Mouse (Mus musculus) small intestine, adult 2 months (tissue): ENCODE results near the gene Npr1. TPM values are rescaled to one million over a fixed set of nuclear protein-coding genes. Genes with fewer than 3 reads are reported as not detected.

Experiments
- H3K27ac ChIP-seq: fragments of 200-500 bp; 2 replicates; pipeline ENCODE4 v1.5.1; 2012; ENCODE audit warnings: low read depth, low read length, control low read depth, inconsistent platforms; ENCODE audit not compliant: insufficient read depth
- H3K27me3 ChIP-seq: fragments of 200-500 bp; 2 replicates; pipeline ENCODE4 v1.6.1; 2012; ENCODE audit warnings: mild to moderate bottlenecking, moderate library complexity, low read length, inconsistent platforms; ENCODE audit not compliant: control insufficient read depth, insufficient read depth
- H3K36me3 ChIP-seq: fragments of 200-500 bp; 2 replicates; pipeline ENCODE4 v1.6.1; 2012; ENCODE audit warnings: mild to moderate bottlenecking, low read length, control low read depth, inconsistent platforms; ENCODE audit not compliant: control insufficient read depth, insufficient read depth
- H3K4me1 ChIP-seq: fragments of 200-500 bp; 2 replicates; pipeline ENCODE4 v1.6.1; 2012; ENCODE audit warnings: low read length, inconsistent platforms, mixed read lengths; ENCODE audit not compliant: control insufficient read depth, insufficient read depth, insufficient read length
- H3K4me3 ChIP-seq: fragments of 200-500 bp; 2 replicates; pipeline ENCODE4 v1.5.1; 2012; ENCODE audit warnings: low read depth, mild to moderate bottlenecking, control low read depth, inconsistent platforms, low read length, moderate library complexity
- CTCF ChIP-seq: fragments of 200-500 bp; IDR thresholded peaks from 2 replicates; pipeline ENCODE4 v1.5.1; 2012; ENCODE audit warnings: low read depth, mild to moderate bottlenecking, control low read depth, inconsistent platforms, low read length, moderate library complexity, mixed read lengths; ENCODE audit not compliant: insufficient replicate concordance, insufficient read length; ENCODE audit errors: extremely low read depth
- POLR2A ChIP-seq: fragments of 200-500 bp; IDR thresholded peaks from 2 replicates; pipeline ENCODE4 v1.6.1; 2012; ENCODE audit warnings: low read depth, mild to moderate bottlenecking, control low read depth, inconsistent platforms, low read length, moderate library complexity
- WGBS: fragments of 180-500 bp; shearing (Covaris S2); methylation state at CpG from one replicate; pipeline ENCODE4 v1.1.7; 2018; 5-methylcytosine and 5-hydroxymethylcytosine counted together
- polyA plus RNA-seq: library from polyadenylated mRNA; depleted of rRNA; stranded (reverse); fragments of >200 nt; gene quantifications from 2 replicates; pipeline ENCODE4 v1.2.3, GENCODE M21; 2012

The Npr1 gene
- polyA plus RNA-seq, 1 experiment: 5.9 TPM

DNA sequence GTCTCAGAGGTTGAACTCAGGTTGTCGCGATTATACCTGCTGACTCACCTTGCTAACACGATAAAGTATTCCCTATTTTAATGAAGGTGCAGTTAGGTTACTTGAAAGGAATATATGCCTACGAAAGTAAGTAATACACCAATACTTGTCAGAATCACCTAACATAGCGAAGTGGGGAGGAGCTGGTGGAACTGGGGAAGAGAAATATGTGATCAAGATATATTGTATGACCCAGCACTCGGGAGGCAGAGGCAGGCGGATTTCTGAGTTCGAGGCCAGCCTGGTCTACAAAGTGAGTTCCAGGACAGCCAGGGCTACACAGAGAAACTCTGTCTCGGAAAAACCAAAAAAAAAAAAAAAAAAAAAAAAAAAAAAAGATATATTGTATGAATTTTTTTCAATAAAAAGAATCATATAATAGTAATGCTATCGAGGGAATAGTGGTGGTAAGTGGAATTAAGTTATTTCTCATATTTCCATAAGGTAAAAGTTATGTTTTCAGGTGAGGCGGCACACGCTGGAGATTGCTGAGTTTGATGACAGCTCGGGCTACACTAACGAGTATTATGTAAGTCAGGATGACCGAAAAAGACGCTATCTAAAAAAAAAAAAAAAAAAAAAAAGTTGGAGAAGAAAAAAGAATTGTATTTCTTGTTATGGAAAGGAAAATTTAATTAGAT lies 9.6 kb upstream of the Npr1 start:
- 20% methylated on average over 16 of the region's 16 CpGs for WGBS

DNA sequence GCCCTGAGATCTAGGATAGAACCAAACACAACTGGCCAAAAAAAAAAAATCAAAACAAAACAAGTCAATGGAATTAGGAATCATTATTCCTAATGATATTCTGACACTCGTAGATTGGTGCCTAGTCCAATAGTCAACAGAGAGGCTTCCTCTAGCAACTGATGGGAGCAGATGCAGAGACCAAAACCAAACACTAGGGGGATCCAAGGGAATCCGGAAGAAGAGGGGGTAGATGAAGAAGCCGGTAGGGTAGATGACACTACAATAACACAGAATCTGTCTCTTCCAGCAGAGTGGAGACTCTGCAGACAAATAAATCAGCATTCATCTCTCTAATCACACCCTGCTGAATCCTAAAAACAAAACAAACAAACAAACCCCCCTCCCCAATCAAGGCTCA lies 6.5 kb upstream of the Npr1 start:
- no peak overlapping the region for H3K27ac ChIP-seq
- TF ChIP-seq POLR2A: no peak
- no peak for TF ChIP-seq CTCF
- H3K27me3 ChIP-seq: no peaks in the 10 kb centered on the region
- H3K4me3 ChIP-seq: no peak overlapping the region
- H3K4me1 ChIP-seq: peaks cover 2% of the 10 kb centered on the region
- 3% methylated on average over 3 of the region's 3 CpGs for WGBS
- no peaks in the 10 kb centered on the region for H3K36me3 ChIP-seq

More for the DNA sequence above, 9.6 kb upstream of the Npr1 start:
- Histone ChIP-seq H3K36me3 (no peaks in the 10 kb centered on the region), H3K27me3 (no peaks in the 10 kb centered on the region), H3K27ac (no peak overlapping the region), H3K4me3 (no peak overlapping the region), H3K4me1 (peaks cover 2% of the 10 kb centered on the region)
- TF ChIP-seq POLR2A (no peak), CTCF (no peak)

DNA sequence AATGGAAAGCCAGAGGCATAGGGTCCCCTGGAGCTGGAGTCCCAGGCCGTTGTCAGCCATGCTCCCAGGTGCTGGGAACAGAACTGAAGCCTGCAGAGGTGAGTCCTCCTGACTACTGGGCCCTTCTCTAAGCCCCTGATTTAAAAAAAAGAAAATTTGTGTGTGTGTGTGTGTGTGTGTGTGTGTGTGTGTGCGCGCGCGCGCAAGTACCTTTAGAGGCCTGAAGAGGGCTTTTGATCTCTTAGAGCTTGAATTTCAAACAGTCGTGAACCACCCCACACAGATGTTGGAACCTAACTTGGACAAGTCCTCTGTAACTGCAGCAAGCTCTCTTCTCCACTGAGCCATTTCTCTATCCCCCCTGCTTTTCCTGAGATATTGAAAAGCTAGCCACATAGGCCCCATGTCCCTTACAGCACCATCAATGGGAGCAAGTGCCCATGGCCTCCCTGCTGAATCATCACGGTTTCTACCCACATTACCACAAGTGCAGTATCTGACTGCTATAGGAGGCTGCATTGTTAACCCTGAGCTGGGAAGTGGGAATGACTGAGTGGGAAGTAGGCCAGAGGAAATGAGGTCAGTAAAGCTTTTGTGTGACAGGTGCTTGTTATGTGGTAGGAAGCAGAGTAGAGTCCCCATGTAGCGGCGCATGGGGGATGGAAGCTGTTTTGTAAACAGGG lies 2.1 kb upstream of the Npr1 start:
- TF ChIP-seq CTCF (no peak), POLR2A (no peak)
- Histone ChIP-seq H3K4me3 (no peak overlapping the region), H3K36me3 (no peaks in the 10 kb centered on the region), H3K27me3 (peaks cover 18% of the 10 kb centered on the region), H3K4me1 (no peaks in the 10 kb centered on the region), H3K27ac (no peak overlapping the region)
- 98% methylated on average over 10 of the region's 10 CpGs for WGBS

- Histone ChIP-seq H3K4me3 (peak overlapping the region; percentile 63), H3K27ac (no peak overlapping the region), H3K27me3 (peaks cover 18% of the 10 kb centered on the region), H3K36me3 (no peaks in the 10 kb centered on the region), H3K4me1 (no peaks in the 10 kb centered on the region)
- under 1% methylated on average over 15 of the region's 15 CpGs for WGBS
- TF ChIP-seq CTCF (peak; percentile 66; the same call in 1 of the 2 replicates), POLR2A (no peak)
Measured at GRCm38 (mm10) chr3:90466311-90466766, 673 bp upstream of the Npr1 start.

DNA sequence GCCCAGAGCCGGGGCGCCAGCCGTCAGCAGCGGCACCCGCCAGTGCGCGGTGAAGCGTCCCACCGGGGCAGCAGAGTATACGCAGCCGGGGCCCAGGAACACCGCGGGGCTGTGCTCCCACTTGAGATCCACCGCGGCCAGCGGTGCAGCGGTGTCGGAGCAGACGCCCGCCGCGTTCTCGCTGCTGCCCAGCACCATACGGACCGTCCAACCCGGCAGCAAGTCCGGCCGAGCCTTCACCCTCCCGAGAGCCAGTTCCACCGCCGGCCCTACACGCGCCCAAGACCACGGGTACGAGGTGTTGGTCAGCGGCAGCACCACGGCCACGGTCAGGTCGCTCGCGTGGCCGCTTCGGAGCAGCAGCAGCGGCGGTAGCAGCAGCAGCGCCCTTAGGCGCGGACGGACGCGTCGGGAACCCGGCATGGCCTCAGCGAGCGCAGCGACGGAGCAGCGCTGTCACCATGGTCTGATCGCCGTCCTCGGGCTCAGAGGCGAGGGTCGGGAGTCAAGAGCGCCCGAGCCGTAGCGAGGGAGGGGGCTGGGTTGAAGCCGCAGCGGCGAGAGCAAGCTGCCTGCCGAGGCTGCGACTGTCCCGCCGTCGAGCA lies 483 bp downstream of the Npr1 start:
- TF ChIP-seq CTCF (no peak), POLR2A (no peak)
- H3K4me1 ChIP-seq: no peaks in the 10 kb centered on the region
- peaks cover 18% of the 10 kb centered on the region for H3K27me3 ChIP-seq
- H3K4me3 ChIP-seq: peak overlapping the region; percentile 63
- WGBS: 3% methylated on average over 75 of the region's 75 CpGs
- H3K27ac ChIP-seq: no peak overlapping the region
- no peaks in the 10 kb centered on the region for H3K36me3 ChIP-seq

DNA sequence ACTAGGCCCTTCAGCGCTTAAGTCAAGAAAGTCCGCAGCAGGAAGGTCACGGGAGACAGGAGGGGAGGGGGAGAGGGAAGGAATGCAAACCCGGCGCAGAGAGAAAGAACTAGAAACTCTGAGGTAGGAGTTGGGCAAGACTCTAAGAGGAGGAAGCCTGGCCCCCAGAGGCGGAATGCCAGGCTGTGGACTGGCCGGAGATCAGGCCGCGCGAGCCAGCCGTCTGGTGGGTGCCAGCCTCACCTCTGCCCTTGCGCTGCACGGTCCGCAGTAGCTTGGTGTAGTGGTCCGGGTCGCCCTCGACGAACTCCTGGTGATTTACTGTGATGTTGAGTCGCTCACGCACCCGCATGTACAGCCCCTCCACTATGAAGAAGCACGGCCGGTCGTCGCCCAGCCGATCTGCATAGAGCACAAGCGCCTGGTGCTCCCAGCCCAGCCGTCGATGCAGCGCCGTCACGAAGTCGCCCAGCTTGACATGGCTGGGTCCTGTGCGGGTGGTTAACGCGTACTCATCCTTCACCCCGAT lies 1.1 kb downstream of the Npr1 start:
- TF ChIP-seq CTCF: no peak
- TF ChIP-seq POLR2A: no peak
- H3K27ac ChIP-seq: no peak overlapping the region
- H3K4me3 ChIP-seq: peak overlapping the region; percentile 63
- no peaks in the 10 kb centered on the region for H3K36me3 ChIP-seq
- peaks cover 18% of the 10 kb centered on the region for H3K27me3 ChIP-seq
- 43% methylated on average over 37 of the region's 37 CpGs for WGBS
- H3K4me1 ChIP-seq: no peaks in the 10 kb centered on the region

- Histone ChIP-seq H3K36me3 (no peaks in the 10 kb centered on the region), H3K27me3 (peaks cover 18% of the 10 kb centered on the region), H3K27ac (no peak overlapping the region), H3K4me1 (no peaks in the 10 kb centered on the region), H3K4me3 (no peak overlapping the region)
- TF ChIP-seq CTCF: no peak
- no peak for TF ChIP-seq POLR2A
- 35% methylated on average over 7 of the region's 7 CpGs for WGBS
Measured at GRCm38 (mm10) chr3:90462579-90462978, 3.1 kb downstream of the Npr1 start.
